Mouse (Mus musculus) thymus, adult 2 months (tissue): Measurements from ENCODE around the gene Rps29.
"Not testable (repeated sequence)": the region's sequence is repeated elsewhere in the genome, so short reads cannot be mapped to it uniquely, and the experiment has no call there.

Experiments used
- CTCF ChIP-seq: fragments of 200-500 bp; IDR thresholded peaks from 2 replicates; pipeline ENCODE4 v1.5.1; 2012; ENCODE audit warnings: mild to moderate bottlenecking, control low read depth, low read length, moderate library complexity, borderline replicate concordance; ENCODE audit not compliant: control insufficient read depth, poor library complexity, insufficient read depth; ENCODE audit errors: extremely low read depth
- POLR2A ChIP-seq: fragments of 200-500 bp; IDR thresholded peaks from 2 replicates; pipeline ENCODE4 v1.6.1; 2012; ENCODE audit warnings: mild to moderate bottlenecking, low read length, control low read depth, moderate library complexity; ENCODE audit not compliant: control insufficient read depth, poor library complexity, insufficient read depth; ENCODE audit errors: extremely low read depth

- not testable (repeated sequence) for TF ChIP-seq CTCF, POLR2A
Observed at GRCm38 (mm10) chr12:69163586-69163985, 4.6 kb upstream of the Rps29 start.
